Mouse (Mus musculus) stomach, postnatal 0 days (tissue): ENCODE measurements around the gene Jmjd6.

ENCODE experiments used
- CTCF ChIP-seq: IDR thresholded peaks from 2 replicates; pipeline ENCODE4 v1.5.1; 2016; ENCODE audit warnings: antibody characterized with exemption, low read depth, mild to moderate bottlenecking, moderate library complexity
- EP300 ChIP-seq: optimal IDR thresholded peaks from 2 replicates; pipeline ENCODE3; 2016; ENCODE audit warnings: antibody characterized with exemption

GRCm38 (mm10) chr11:116848086-116848876 lies 5.0 kb upstream of the Jmjd6 start:
- no peak for TF ChIP-seq CTCF
- TF ChIP-seq EP300 = no peak
